Mouse (Mus musculus) erythroblast, adult 5-6 weeks (primary cell): ENCODE results near the gene Tra2a. TPM values are rescaled to one million over a fixed set of nuclear protein-coding genes. Genes with fewer than 3 reads are reported as not detected.

Experiments used
- ATAC-seq: replicated peaks from 2 replicates; pipeline ENCODE4 v1.8.0; 2016; ENCODE audit warnings: moderate number of reproducible peaks, mild to moderate bottlenecking, moderate TSS enrichment, inconsistent platforms; ENCODE audit not compliant: poor library complexity, low FRiP score, severe bottlenecking
- total RNA-seq, 2 experiments: library from RNA; stranded (forward) in 1 of 2; stranded (reverse) in 1 of 2; fragments of 150-400 nt in 1 of 2; fragments of 200-764, 138-1000 nt in 1 of 2; gene quantifications; 2 replicates each; pipeline versions ENCODE4 v1.2.3 to v1.2.4; 2015 to 2017; ENCODE audit warnings: low replicate concordance in 2 of 2

Tra2a gene
- total RNA-seq, 2 experiments from 2014 or later: 56.5 to 81.3 TPM

GRCm38 (mm10) chr6:49214086-49214927 lies 49.5 kb downstream of the Tra2a start:
- no peak for ATAC-seq

- no peak for ATAC-seq
Observed at GRCm38 (mm10) chr6:49213581-49214085, 50.2 kb downstream of the Tra2a start.

DNA sequence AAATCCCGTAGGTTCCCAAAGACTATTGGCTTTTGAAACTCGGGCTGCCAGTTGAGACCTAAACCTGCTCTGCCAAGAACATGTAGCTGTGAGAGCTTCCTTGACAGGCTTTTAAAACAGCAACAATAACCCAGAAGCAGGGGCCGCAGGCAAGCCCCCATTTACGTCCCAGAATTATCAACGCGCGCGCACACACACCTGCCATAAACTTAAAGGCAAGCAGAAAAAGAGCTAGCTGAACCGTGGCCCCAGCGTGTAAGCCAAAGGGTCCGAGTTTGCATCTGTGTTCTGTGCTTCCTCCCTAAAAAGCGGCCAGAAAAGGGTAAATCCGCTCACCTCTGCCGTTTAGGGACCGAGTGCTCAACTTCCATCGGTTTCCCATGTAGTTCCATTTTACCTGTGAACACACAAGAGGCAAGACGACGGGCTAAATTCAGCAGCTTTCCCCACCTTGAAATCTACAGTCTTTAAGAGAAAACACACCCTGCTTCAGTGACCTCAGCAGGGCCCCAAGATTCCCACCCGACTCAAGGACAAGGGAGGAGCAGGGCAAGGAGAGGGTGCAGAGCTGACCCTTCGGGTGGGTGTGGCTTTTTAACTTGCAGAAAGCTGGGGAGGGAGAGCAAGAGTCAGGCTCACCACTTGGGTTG lies 50.8 kb downstream of the Tra2a start:
- no peak for ATAC-seq

DNA sequence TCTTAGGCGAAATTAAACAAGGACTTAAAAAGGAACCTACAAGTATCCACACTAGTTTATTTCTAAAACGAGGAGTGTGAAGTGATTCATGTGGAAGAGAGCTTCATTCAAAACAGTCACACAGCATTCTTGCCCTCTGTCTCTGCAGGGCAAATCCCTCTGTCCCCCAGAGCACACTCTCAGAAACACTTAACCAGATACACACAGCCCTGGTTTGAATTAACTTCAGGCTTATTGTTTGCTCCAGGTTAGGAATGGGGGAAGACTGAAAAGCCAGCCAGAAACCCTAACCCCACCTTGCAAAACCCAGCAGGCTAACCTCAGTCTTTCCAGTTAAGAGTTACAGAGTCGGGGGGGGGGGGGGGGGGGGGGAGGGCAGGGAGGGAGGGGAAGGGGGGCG lies 51.7 kb downstream of the Tra2a start:
- ATAC-seq: no peak

- ATAC-seq: no peak
Observed at GRCm38 (mm10) chr6:49211596-49211995, 52.2 kb downstream of the Tra2a start.

GRCm38 (mm10) chr6:49209881-49210854 lies 53.7 kb downstream of the Tra2a start:
- no peak for ATAC-seq

DNA sequence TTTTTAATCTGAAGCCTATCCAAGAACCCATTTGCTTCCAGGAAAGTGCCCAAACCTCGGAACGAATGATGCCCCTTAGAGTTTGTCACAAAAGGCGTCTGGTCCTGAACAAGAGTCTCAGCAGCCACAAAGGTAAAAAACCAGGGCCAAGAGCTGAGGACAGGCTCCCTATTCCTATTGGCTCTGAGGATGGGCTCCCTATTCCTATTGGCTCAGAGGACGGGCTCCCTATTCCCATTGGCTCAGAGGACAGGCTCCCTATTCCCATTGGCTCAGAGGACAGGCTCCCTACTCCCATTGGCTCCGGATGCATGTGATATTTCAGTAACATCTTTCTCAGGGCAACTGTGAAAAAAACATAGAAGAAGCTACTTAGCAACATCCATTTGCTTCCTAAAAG lies 54.9 kb downstream of the Tra2a start:
- no peak for ATAC-seq

- ATAC-seq: no peak
Observed at GRCm38 (mm10) chr6:49208297-49208930, 55.4 kb downstream of the Tra2a start.

DNA sequence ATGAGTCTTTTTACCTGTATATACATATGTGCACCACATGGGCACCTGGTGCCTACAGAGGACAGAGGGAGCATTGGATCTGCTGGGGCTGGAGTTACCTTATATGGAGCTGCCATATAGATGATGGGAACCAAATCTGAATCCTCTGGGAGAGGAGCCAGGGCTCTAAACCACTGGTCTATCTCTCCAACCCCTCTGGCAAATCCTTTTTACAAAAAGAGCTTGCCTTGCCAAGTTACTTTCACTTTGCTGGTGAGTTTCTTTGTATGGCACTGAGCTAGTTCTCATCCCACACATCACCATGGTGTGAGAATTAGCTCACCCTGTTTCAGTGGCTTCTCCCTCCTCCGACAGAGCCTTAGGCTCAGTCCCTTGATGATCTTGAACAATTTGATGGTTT lies 57.4 kb downstream of the Tra2a start:
- no peak for ATAC-seq

- ATAC-seq: no peak
Observed at GRCm38 (mm10) chr6:49195188-49195587, 68.6 kb downstream of the Tra2a start.

DNA sequence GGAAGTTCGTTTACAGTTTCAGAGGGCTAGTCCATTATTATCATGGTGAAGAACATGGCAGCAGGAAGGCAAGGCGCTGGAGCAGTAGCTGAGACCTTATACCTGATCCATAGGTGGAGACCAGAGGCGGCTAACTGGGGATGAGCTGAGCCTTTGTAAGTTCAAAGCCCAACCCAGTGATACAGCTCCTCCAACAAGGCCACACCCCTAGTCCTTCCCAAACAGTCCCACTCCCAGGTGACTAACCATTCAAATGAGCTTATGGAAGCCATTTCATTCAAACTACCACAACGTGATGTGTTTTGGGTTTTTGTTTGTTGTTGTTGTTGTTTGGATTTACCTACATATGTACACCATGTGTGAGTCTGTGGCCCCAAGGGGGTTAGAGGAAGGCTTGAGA lies 69.3 kb downstream of the Tra2a start:
- ATAC-seq: no peak

Other genes starting within 250 kb of the Tra2a start
- gene Gpnmb, start 227.5 kb downstream of the Tra2a start, total RNA-seq (2015; ENCODE audit: low replicate concordance): not detected in 2 replicates
- gene Gpnmb, start 227.5 kb downstream of the Tra2a start, total RNA-seq (2017; ENCODE audit: low replicate concordance): 0.70 TPM in 1 of 2 replicates, not detected in the other
- gene Malsu1, start 190.2 kb downstream of the Tra2a start, total RNA-seq (2015; ENCODE audit: low replicate concordance): 4.8 and 14.2 TPM in 2 replicates
- gene Malsu1, start 190.2 kb downstream of the Tra2a start, total RNA-seq (2017; ENCODE audit: low replicate concordance): 0.77 and 2.2 TPM in 2 replicates
- gene Igf2bp3, start 49.1 kb downstream of the Tra2a start, total RNA-seq (2015; ENCODE audit: low replicate concordance): not detected in 2 replicates
- not detected in 2 replicates for gene Igf2bp3, start 49.1 kb downstream of the Tra2a start, total RNA-seq (2017; ENCODE audit: low replicate concordance)
- gene Ccdc126, start 55.2 kb upstream of the Tra2a start, total RNA-seq (2015; ENCODE audit: low replicate concordance): 3.3 TPM in 1 of 2 replicates, not detected in the other
- gene Ccdc126, start 55.2 kb upstream of the Tra2a start, total RNA-seq (2017; ENCODE audit: low replicate concordance): 0.68 and 0.70 TPM in 2 replicates
- 2.7 and 2.9 TPM in 2 replicates for gene Fam221a, start 103.7 kb upstream of the Tra2a start, total RNA-seq (2015; ENCODE audit: low replicate concordance)
- 1.1 and 2.2 TPM in 2 replicates for gene Fam221a, start 103.7 kb upstream of the Tra2a start, total RNA-seq (2017; ENCODE audit: low replicate concordance)
- not detected in 2 replicates for gene Stk31, start 131.6 kb upstream of the Tra2a start, total RNA-seq (2015; ENCODE audit: low replicate concordance)
- not detected in 2 replicates for gene Stk31, start 131.6 kb upstream of the Tra2a start, total RNA-seq (2017; ENCODE audit: low replicate concordance)